Comparison of ENCODE assay signal across 38 mouse cellular contexts in genomic region chr8:122626896-122627295, GRCm38 (mm10). TPM values are rescaled to one million over a fixed set of nuclear protein-coding genes. Genes with fewer than 3 reads are reported as not detected.
DNase-seq lines count a peak whose midpoint lies in the region; ATAC-seq and TF ChIP-seq lines count a peak whose summit lies in the region.
"Had no signal": no experiment of that assay in that cellular context is flagged by ENCODE, and none has a peak within 500 bp of the region (broad histone marks: within the 10 kb centered on the region; RNA-seq: fewer than 3 reads in every experiment).

No protein-coding gene starts in this region.

- peak; percentile 11; the same call in 1 of the 2 replicates for ATAC-seq in hindbrain, postnatal 0 days
- no peak for ATAC-seq in hindbrain, embryonic 12.5 days (ENCODE audit: low FRiP score)
- ATAC-seq in granulocyte monocyte progenitor cell, adult 5-6 weeks (replicated peaks; ENCODE audit: poor library complexity, severe bottlenecking): peak; percentile 43
- no peak for ATAC-seq in kidney, embryonic 14.5 days (ENCODE audit: low FRiP score, low TSS enrichment)
- no peak for ATAC-seq in monocyte, adult 5-6 weeks (replicated peaks; ENCODE audit: insufficient number of reproducible peaks, low FRiP score, low TSS enrichment, poor library complexity, severe bottlenecking)
- ATAC-seq: forebrain, embryonic 16.5 days; midbrain, embryonic 15.5 days had no signal

- no peak overlapping the region for H3K4me2 ChIP-seq in hindbrain, postnatal 0 days (ENCODE audit: low read depth, low read length)
- no peak overlapping the region for H3K4me2 ChIP-seq in hindbrain, embryonic 12.5 days (replicated peaks)
- no peak overlapping the region for H3K4me2 ChIP-seq in kidney, embryonic 14.5 days (replicated peaks; ENCODE audit: low read depth, low read length)
- H3K4me2 ChIP-seq: embryonic facial prominence, embryonic 13.5 days; heart, embryonic 11.5 days; hindbrain, embryonic 14.5 days; liver, embryonic 15.5 days; lung, embryonic 15.5 days; midbrain, embryonic 15.5 days; neural tube, embryonic 13.5 days had no signal

- 55% methylated on average over 2 of the region's 2 CpGs for WGBS in hindbrain, postnatal 0 days
- WGBS in hindbrain, embryonic 12.5 days: 77% methylated on average over 2 of the region's 2 CpGs
- WGBS in kidney, embryonic 14.5 days: 89% methylated on average over 2 of the region's 2 CpGs

- no peak overlapping the region for H3K27ac ChIP-seq in hindbrain, postnatal 0 days
- H3K27ac ChIP-seq in hindbrain, embryonic 12.5 days: no peak overlapping the region
- H3K27ac ChIP-seq in kidney, embryonic 14.5 days (ENCODE audit: low read depth, low read length): no peak overlapping the region
- H3K27ac ChIP-seq: embryonic facial prominence, embryonic 13.5 days; hindbrain, embryonic 14.5 days; lung, embryonic 15.5 days; midbrain, embryonic 10.5 days; midbrain, embryonic 15.5 days; neural tube, embryonic 13.5 days had no signal

- no peak overlapping the region for H3K9ac ChIP-seq in hindbrain, postnatal 0 days (replicated peaks; ENCODE audit: low read length)
- H3K9ac ChIP-seq in hindbrain, embryonic 12.5 days: no peak overlapping the region
- no peak overlapping the region for H3K9ac ChIP-seq in kidney, embryonic 14.5 days (ENCODE audit: low read depth, low read length)
- H3K9ac ChIP-seq: embryonic facial prominence, embryonic 13.5 days; hindbrain, embryonic 14.5 days; liver, embryonic 15.5 days; lung, embryonic 15.5 days; midbrain, embryonic 15.5 days; neural tube, embryonic 13.5 days had no signal

- H3K9me3 ChIP-seq in hindbrain, postnatal 0 days (ENCODE audit: low read length): no peaks in the 10 kb centered on the region
- no peaks in the 10 kb centered on the region for H3K9me3 ChIP-seq in hindbrain, embryonic 12.5 days (replicated peaks)
- no peaks in the 10 kb centered on the region for H3K9me3 ChIP-seq in kidney, embryonic 14.5 days (ENCODE audit: control insufficient read depth, low read length)
- H3K9me3 ChIP-seq: embryonic facial prominence, embryonic 13.5 days; liver, embryonic 15.5 days; lung, embryonic 15.5 days; midbrain, embryonic 10.5 days; midbrain, embryonic 15.5 days; neural tube, embryonic 13.5 days had no signal

- H3K36me3 ChIP-seq in hindbrain, postnatal 0 days (ENCODE audit: insufficient read depth, low read length): no peaks in the 10 kb centered on the region
- H3K36me3 ChIP-seq in hindbrain, embryonic 12.5 days: peaks cover 12% of the 10 kb centered on the region; the same call in 1 of the 2 replicates
- H3K36me3 ChIP-seq in kidney, embryonic 14.5 days (ENCODE audit: control insufficient read depth, insufficient read depth, low read length): no peaks in the 10 kb centered on the region
- H3K36me3 ChIP-seq: lung, embryonic 15.5 days had no signal

- no peaks in the 10 kb centered on the region for H3K27me3 ChIP-seq in hindbrain, postnatal 0 days (ENCODE audit: insufficient read depth, low read length)
- peaks cover 5% of the 10 kb centered on the region; the same call in 1 of the 2 replicates for H3K27me3 ChIP-seq in hindbrain, embryonic 12.5 days
- no peaks in the 10 kb centered on the region for H3K27me3 ChIP-seq in kidney, embryonic 14.5 days (ENCODE audit: control insufficient read depth, insufficient read depth, low read length)
- H3K27me3 ChIP-seq: midbrain, embryonic 15.5 days; neural tube, embryonic 13.5 days had no signal

- H3K4me1 ChIP-seq in hindbrain, postnatal 0 days (ENCODE audit: insufficient read depth, low read length): no peaks in the 10 kb centered on the region
- peaks cover 12% of the 10 kb centered on the region; the same call in 1 of the 2 replicates for H3K4me1 ChIP-seq in hindbrain, embryonic 12.5 days
- H3K4me1 ChIP-seq in kidney, embryonic 14.5 days (ENCODE audit: control insufficient read depth, insufficient read depth, low read length): peaks cover 3% of the 10 kb centered on the region
- H3K4me1 ChIP-seq: midbrain, embryonic 15.5 days; neural tube, embryonic 13.5 days had no signal

- DNase-seq in hindbrain, postnatal 0 days (ENCODE audit: low spot score): no peak
- peak; percentile 16 for DNase-seq in thymus, postnatal 25 days
- DNase-seq in thymus, postnatal 4 days: no peak
- DNase-seq: adrenal gland, adult 8-10 months; B cell, adult 2 months; cerebellum, adult 11 months; cerebellum, adult 9-10 months; cerebellum, postnatal 36 days; embryo, embryonic 11 days; gastrocnemius, postnatal 10 days; heart, adult 11 months; heart, postnatal 4 days; kidney, adult 18-20 months; kidney, postnatal 4 days; layer of hippocampus, postnatal 36 days; left cerebral cortex, postnatal 4 days; lung, postnatal 4 days; right cerebral cortex, postnatal 4 days had no signal

- no peak overlapping the region for H3K4me3 ChIP-seq in hindbrain, postnatal 0 days (ENCODE audit: low read length)
- no peak overlapping the region for H3K4me3 ChIP-seq in hindbrain, embryonic 12.5 days
- no peak overlapping the region for H3K4me3 ChIP-seq in kidney, embryonic 14.5 days (ENCODE audit: low read length)
- H3K4me3 ChIP-seq: embryonic facial prominence, embryonic 13.5 days; erythroblast, embryonic 14.5 days; liver, embryonic 15.5 days; lung, embryonic 15.5 days; midbrain, embryonic 10.5 days; midbrain, embryonic 15.5 days; neural tube, embryonic 13.5 days had no signal

- TF ChIP-seq CTCF in hindbrain, postnatal 0 days (IDR thresholded peaks at IDR 0.05; ENCODE audit: low read depth): no peak

RNA-seq across cellular contexts. Expression of gene Pabpn1l, which starts 4.4 kb away (rescaled TPM):
- not detected in 2 replicates for total RNA-seq in hindbrain, postnatal 0 days (2014; rRNA removed)
- not detected in 2 replicates for polyA plus RNA-seq in hindbrain, postnatal 0 days (2015; fragmentation: Nextera tagmentation; extraction: Ambion mirVana)
- polyA plus RNA-seq in hindbrain, embryonic 12.5 days (2016; fragmentation: Nextera tagmentation; extraction: Ambion mirVana): not detected in 2 replicates
- not detected in 2 replicates for total RNA-seq in granulocyte monocyte progenitor cell, adult 5-6 weeks (2014; fragmentation: Nextera tagmentation)
- not detected in 2 replicates for total RNA-seq in granulocyte monocyte progenitor cell, adult 5-6 weeks (2017)
- not detected in 2 replicates for polyA plus RNA-seq in kidney, embryonic 14.5 days (2014; fragmentation: Nextera tagmentation; extraction: Ambion mirVana)
- not detected in 3 replicates for total RNA-seq in monocyte, adult 5-6 weeks (2017)
- total RNA-seq: adrenal gland, adult 8-10 months; ES-E14; gastrocnemius, postnatal 10 days; heart, postnatal 4 days; layer of hippocampus, adult 8-10 months; left cerebral cortex, postnatal 4 days had no signal
- polyA plus RNA-seq: embryonic facial prominence, embryonic 13.5 days; erythroblast, embryonic 14.5 days; forebrain, embryonic 11.5 days; forebrain, embryonic 16.5 days; heart, embryonic 11.5 days; heart, postnatal 0 days; hindbrain, embryonic 14.5 days; intestine, embryonic 14.5 days; liver, embryonic 15.5 days; lung, embryonic 15.5 days; midbrain, embryonic 10.5 days; midbrain, embryonic 15.5 days; neural tube, embryonic 13.5 days; testis, adult 2 months had no signal

RNA-seq across cellular contexts. Expression of gene Trappc2l, which starts 15.5 kb away (rescaled TPM):
- total RNA-seq in hindbrain, postnatal 0 days (2014; rRNA removed): 7.6 and 11.4 TPM in 2 replicates
- 117 and 130 TPM in 2 replicates for polyA plus RNA-seq in hindbrain, postnatal 0 days (2015; fragmentation: Nextera tagmentation; extraction: Ambion mirVana)
- 48.2 and 52.6 TPM in 2 replicates for polyA plus RNA-seq in hindbrain, embryonic 12.5 days (2016; fragmentation: Nextera tagmentation; extraction: Ambion mirVana)
- total RNA-seq in granulocyte monocyte progenitor cell, adult 5-6 weeks (2014; fragmentation: Nextera tagmentation): 41.0 and 55.7 TPM in 2 replicates
- total RNA-seq in granulocyte monocyte progenitor cell, adult 5-6 weeks (2017): 16.1 and 21.7 TPM in 2 replicates
- 59.8 and 74.9 TPM in 2 replicates for polyA plus RNA-seq in kidney, embryonic 14.5 days (2014; fragmentation: Nextera tagmentation; extraction: Ambion mirVana)
- total RNA-seq in monocyte, adult 5-6 weeks (2017): 19.5 to 35.7 TPM (median 20.3 TPM) in 3 replicates

RNA-seq across cellular contexts. Expression of gene Galns, which starts 15.6 kb away (rescaled TPM):
- total RNA-seq in hindbrain, postnatal 0 days (2014; rRNA removed): 12.0 and 14.2 TPM in 2 replicates
- polyA plus RNA-seq in hindbrain, postnatal 0 days (2015; fragmentation: Nextera tagmentation; extraction: Ambion mirVana): 9.1 and 10.0 TPM in 2 replicates
- polyA plus RNA-seq in hindbrain, embryonic 12.5 days (2016; fragmentation: Nextera tagmentation; extraction: Ambion mirVana): 6.3 and 6.9 TPM in 2 replicates
- 39.0 and 46.3 TPM in 2 replicates for total RNA-seq in granulocyte monocyte progenitor cell, adult 5-6 weeks (2014; fragmentation: Nextera tagmentation)
- 36.1 and 46.6 TPM in 2 replicates for total RNA-seq in granulocyte monocyte progenitor cell, adult 5-6 weeks (2017)
- 10.6 and 14.7 TPM in 2 replicates for polyA plus RNA-seq in kidney, embryonic 14.5 days (2014; fragmentation: Nextera tagmentation; extraction: Ambion mirVana)
- total RNA-seq in monocyte, adult 5-6 weeks (2017): 9.9 to 15.0 TPM (median 12.4 TPM) in 3 replicates

RNA-seq across cellular contexts. Expression of gene Aprt, which starts 50.2 kb away (rescaled TPM):
- total RNA-seq in hindbrain, postnatal 0 days (2014; rRNA removed): 113 and 123 TPM in 2 replicates
- polyA plus RNA-seq in hindbrain, postnatal 0 days (2015; fragmentation: Nextera tagmentation; extraction: Ambion mirVana): 183 and 189 TPM in 2 replicates
- polyA plus RNA-seq in hindbrain, embryonic 12.5 days (2016; fragmentation: Nextera tagmentation; extraction: Ambion mirVana): 160 and 185 TPM in 2 replicates
- total RNA-seq in granulocyte monocyte progenitor cell, adult 5-6 weeks (2014; fragmentation: Nextera tagmentation): 276 and 290 TPM in 2 replicates
- total RNA-seq in granulocyte monocyte progenitor cell, adult 5-6 weeks (2017): 139 and 228 TPM in 2 replicates
- 370 and 400 TPM in 2 replicates for polyA plus RNA-seq in kidney, embryonic 14.5 days (2014; fragmentation: Nextera tagmentation; extraction: Ambion mirVana)
- total RNA-seq in monocyte, adult 5-6 weeks (2017): 30.5 to 53.3 TPM (median 49.7 TPM) in 3 replicates

RNA-seq across cellular contexts. Expression of gene Cdt1, which starts 59.1 kb away (rescaled TPM):
- 24.9 and 26.3 TPM in 2 replicates for total RNA-seq in hindbrain, postnatal 0 days (2014; rRNA removed)
- polyA plus RNA-seq in hindbrain, postnatal 0 days (2015; fragmentation: Nextera tagmentation; extraction: Ambion mirVana): 10.7 and 11.7 TPM in 2 replicates
- 22.7 and 23.9 TPM in 2 replicates for polyA plus RNA-seq in hindbrain, embryonic 12.5 days (2016; fragmentation: Nextera tagmentation; extraction: Ambion mirVana)
- total RNA-seq in granulocyte monocyte progenitor cell, adult 5-6 weeks (2014; fragmentation: Nextera tagmentation): 76.0 and 153 TPM in 2 replicates
- 38.6 and 38.8 TPM in 2 replicates for total RNA-seq in granulocyte monocyte progenitor cell, adult 5-6 weeks (2017)
- polyA plus RNA-seq in kidney, embryonic 14.5 days (2014; fragmentation: Nextera tagmentation; extraction: Ambion mirVana): 42.7 and 48.5 TPM in 2 replicates
- 11.1 to 24.4 TPM (median 12.4 TPM) in 3 replicates for total RNA-seq in monocyte, adult 5-6 weeks (2017)

Comparison
In these comparisons a context has a peak if more than half of its experiments do, and no peak if none do; other contexts are left out.
1. ATAC-seq: peak in hindbrain, postnatal 0 days (single experiment) and granulocyte monocyte progenitor cell, adult 5-6 weeks (single experiment); none in hindbrain, embryonic 12.5 days (single experiment), kidney, embryonic 14.5 days (single experiment) and monocyte, adult 5-6 weeks (single experiment).